Mouse (Mus musculus) kidney, embryonic 16.5 days (tissue): ENCODE results near the gene Pip4k2b. TPM values are rescaled to one million over a fixed set of nuclear protein-coding genes. Genes with fewer than 3 reads are reported as not detected.
A peak's percentile ranks its signal among the peaks of the same experiment; 100 is the strongest.

Experiments used
- ATAC-seq: fragments of 200-750 bp; cut with Nextera tagmentation; 2 replicates; pipeline ENCODE4 v1.8.0; 2017; ENCODE audit warnings: moderate TSS enrichment; ENCODE audit not compliant: low FRiP score, low TSS enrichment
- H3K27ac ChIP-seq: fragments of 300-500 bp; sonication (generic); 2 replicates; pipeline ENCODE4 v1.5.1; 2014; ENCODE audit warnings: low read length
- H3K27me3 ChIP-seq: fragments of 300-500 bp; sonication (generic); 2 replicates; pipeline ENCODE4 v1.6.1; 2014; ENCODE audit warnings: low read length, control low read depth, mixed read lengths; ENCODE audit not compliant: insufficient read depth
- H3K36me3 ChIP-seq: fragments of 300-500 bp; sonication (generic); 2 replicates; pipeline ENCODE4 v1.6.1; 2014; ENCODE audit warnings: low read length, control low read depth, mixed read lengths; ENCODE audit not compliant: insufficient read depth
- H3K4me1 ChIP-seq: fragments of 300-500 bp; sonication (generic); 2 replicates; pipeline ENCODE4 v1.6.1; 2014; ENCODE audit warnings: low read length, control low read depth, mixed read lengths; ENCODE audit not compliant: insufficient read depth
- H3K4me2 ChIP-seq: fragments of 300-500 bp; sonication (generic); replicated peaks from 2 replicates; pipeline ENCODE4 v1.6.1; 2014; ENCODE audit warnings: low read depth, low read length
- H3K4me3 ChIP-seq: fragments of 300-500 bp; sonication (generic); 2 replicates; pipeline ENCODE4 v1.5.1; 2014; ENCODE audit warnings: mild to moderate bottlenecking, low read length
- H3K9ac ChIP-seq: fragments of 300-500 bp; sonication (generic); replicated peaks from 2 replicates; pipeline ENCODE4 v1.6.1; 2014; ENCODE audit warnings: low read length
- H3K9me3 ChIP-seq: fragments of 300-500 bp; sonication (generic); 2 replicates; pipeline ENCODE4 v1.6.1; 2016; ENCODE audit warnings: low read length, control low read depth
- WGBS: fragments of 180-500 bp; shearing (Covaris S2); extraction: QIAGEN DNeasy Blood & Tissue Kit; methylation state at CpG from one replicate; pipeline ENCODE4 v1.1.7; 2014; 5-methylcytosine and 5-hydroxymethylcytosine counted together
- polyA plus RNA-seq: library from polyadenylated mRNA; unstranded; fragments of >200 nt; fragmentation: Nextera tagmentation; extraction: Ambion mirVana; gene quantifications from 2 replicates; pipeline ENCODE4 v1.2.1, GENCODE M21; 2015

The Pip4k2b gene
- polyA plus RNA-seq, 1 experiment from 2014 or later = 1.8 TPM

DNA sequence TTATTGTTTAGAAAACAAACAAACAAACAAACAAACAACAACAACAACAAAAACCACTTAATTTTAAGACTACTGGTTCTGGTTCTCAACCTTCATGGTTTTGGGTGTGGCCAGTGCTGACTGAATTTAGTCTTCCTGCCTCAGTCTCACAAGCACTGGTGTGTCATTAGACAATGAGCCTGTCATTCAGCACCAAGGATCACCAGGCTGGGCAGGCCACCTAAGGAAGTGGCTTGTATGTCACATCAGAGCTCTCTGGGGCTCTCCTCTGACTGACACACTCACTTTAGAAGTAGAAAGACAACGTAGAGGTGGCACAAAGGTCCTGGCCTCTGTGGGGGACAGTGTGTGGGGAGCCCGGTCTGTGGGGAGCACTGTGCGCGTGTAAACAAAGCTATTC, 25.5 kb downstream of the Pip4k2b start:
- Histone ChIP-seq H3K27ac (no peak overlapping the region), H3K9me3 (peaks cover 3% of the 10 kb centered on the region; the same call in 1 of the 2 replicates), H3K9ac (no peak overlapping the region), H3K4me1 (no peaks in the 10 kb centered on the region), H3K4me2 (no peak overlapping the region), H3K27me3 (no peaks in the 10 kb centered on the region), H3K36me3 (peaks cover 66% of the 10 kb centered on the region), H3K4me3 (no peak overlapping the region)
- ATAC-seq = no peak
- WGBS = 82% methylated on average over 4 of the region's 4 CpGs

DNA sequence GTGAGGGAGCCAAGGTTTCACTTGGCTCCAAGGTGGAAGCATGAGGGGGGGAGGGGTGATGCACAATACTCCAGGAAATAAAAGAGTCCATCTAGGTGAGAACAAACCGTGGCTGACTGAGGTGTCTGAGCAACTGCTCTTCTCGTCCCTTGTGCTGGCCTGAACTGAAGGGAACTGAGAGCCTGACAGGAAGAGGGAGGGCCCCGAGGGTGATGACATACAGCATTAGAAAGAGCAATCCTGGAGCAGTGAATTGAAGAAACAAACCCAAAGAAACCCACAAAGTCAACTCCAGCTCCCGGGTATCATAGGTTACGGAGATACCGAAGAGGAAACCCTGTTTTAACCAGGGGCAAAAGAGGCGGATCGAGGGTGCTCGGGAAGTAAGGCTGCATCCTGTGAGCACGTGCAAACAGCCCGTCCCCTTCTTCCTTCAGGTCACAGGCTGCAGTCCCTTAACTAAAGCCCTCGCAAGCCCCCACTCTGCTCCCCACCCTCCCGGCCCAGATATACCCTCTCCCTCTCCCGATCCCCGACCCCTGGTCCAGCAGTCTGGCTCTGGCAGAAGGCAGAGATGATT, 26.1 kb downstream of the Pip4k2b start:
- Histone ChIP-seq H3K36me3 (peaks cover 69% of the 10 kb centered on the region), H3K4me1 (no peaks in the 10 kb centered on the region), H3K9ac (no peak overlapping the region), H3K4me3 (no peak overlapping the region), H3K27me3 (no peaks in the 10 kb centered on the region), H3K9me3 (peaks cover 3% of the 10 kb centered on the region; the same call in 1 of the 2 replicates), H3K4me2 (no peak overlapping the region), H3K27ac (no peak overlapping the region)
- ATAC-seq = no peak
- 73% methylated on average over 15 of the region's 15 CpGs for WGBS

DNA sequence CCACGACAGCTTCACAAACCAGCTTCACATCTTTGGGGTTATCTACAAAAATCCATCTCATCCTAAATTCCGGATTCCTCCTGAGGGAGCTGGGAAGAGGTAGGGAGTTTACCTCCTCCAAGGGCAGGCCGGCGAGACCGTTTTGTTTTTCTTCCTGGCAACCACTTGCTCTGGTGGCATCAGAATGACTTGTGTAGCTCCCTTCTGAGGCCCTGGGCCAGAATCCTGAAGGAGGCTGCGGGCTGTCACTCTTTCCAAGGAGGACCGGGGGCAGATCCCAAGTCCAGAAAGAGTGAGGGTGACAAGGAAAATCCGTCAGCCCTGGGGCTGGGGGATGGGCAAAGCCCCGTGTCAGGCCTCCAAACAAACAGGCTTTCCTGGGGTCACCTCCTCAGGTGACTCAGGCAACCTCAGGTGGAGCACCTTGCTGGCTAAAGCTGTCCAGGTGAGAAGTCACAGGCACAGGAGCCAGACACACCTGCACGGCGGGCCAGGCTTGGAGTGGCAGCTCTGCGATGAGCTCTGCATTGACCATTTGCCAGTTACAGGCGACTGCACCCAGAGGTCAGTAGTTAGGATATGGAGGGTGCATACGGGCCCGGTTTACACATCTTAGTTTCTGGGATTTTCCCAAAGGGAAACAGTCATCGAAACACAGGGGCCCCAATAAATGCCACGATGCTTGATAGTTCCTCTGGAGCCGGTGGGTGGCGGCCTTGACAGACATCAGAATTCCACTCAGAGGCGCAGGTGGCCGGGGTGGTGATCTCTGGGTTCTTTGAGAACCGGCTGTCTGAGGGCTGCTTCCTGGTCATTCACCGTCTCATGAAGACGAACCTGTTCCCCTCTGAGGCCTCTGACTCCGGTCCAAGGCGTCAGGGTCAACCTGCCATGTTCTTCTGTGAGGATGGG, 26.9 kb downstream of the Pip4k2b start:
- Histone ChIP-seq H3K27me3 (no peaks in the 10 kb centered on the region), H3K4me1 (no peaks in the 10 kb centered on the region), H3K4me3 (no peak overlapping the region), H3K9ac (no peak overlapping the region), H3K36me3 (peaks cover 69% of the 10 kb centered on the region), H3K27ac (no peak overlapping the region), H3K9me3 (peaks cover 3% of the 10 kb centered on the region; the same call in 1 of the 2 replicates), H3K4me2 (no peak overlapping the region)
- ATAC-seq = no peak
- 82% methylated on average over 26 of the region's 26 CpGs for WGBS

DNA sequence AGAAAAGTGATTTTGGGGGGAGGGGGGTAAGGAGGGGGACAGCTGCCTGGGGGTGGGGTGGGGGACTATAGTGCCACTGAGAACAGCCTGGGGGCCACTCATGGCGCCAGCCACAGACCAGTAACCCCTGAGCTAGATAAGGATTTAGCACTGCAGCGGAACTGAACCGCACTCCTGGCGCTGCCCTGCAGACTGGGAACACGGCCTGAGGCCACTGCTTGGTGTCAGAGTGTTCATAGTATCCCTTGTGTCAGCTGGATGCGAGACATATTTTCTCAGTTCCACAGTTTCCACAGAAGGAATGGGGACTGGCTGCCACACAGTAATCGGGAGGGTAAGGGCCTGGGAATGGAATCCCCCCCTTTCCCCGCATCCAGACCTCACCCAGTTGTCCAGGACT, 28.5 kb downstream of the Pip4k2b start:
- H3K9me3 ChIP-seq = 0 out of 2 replicates have a peak, but pooled peaks cover 3% of the 10 kb centered on the region
- 87% methylated on average over 8 of the region's 8 CpGs for WGBS
- no peak for ATAC-seq
- H3K4me1 ChIP-seq = no peaks in the 10 kb centered on the region
- no peak overlapping the region for H3K4me2 ChIP-seq
- no peak overlapping the region for H3K4me3 ChIP-seq
- H3K9ac ChIP-seq = no peak overlapping the region
- H3K27ac ChIP-seq = no peak overlapping the region
- peaks cover 63% of the 10 kb centered on the region for H3K36me3 ChIP-seq
- no peaks in the 10 kb centered on the region for H3K27me3 ChIP-seq

DNA sequence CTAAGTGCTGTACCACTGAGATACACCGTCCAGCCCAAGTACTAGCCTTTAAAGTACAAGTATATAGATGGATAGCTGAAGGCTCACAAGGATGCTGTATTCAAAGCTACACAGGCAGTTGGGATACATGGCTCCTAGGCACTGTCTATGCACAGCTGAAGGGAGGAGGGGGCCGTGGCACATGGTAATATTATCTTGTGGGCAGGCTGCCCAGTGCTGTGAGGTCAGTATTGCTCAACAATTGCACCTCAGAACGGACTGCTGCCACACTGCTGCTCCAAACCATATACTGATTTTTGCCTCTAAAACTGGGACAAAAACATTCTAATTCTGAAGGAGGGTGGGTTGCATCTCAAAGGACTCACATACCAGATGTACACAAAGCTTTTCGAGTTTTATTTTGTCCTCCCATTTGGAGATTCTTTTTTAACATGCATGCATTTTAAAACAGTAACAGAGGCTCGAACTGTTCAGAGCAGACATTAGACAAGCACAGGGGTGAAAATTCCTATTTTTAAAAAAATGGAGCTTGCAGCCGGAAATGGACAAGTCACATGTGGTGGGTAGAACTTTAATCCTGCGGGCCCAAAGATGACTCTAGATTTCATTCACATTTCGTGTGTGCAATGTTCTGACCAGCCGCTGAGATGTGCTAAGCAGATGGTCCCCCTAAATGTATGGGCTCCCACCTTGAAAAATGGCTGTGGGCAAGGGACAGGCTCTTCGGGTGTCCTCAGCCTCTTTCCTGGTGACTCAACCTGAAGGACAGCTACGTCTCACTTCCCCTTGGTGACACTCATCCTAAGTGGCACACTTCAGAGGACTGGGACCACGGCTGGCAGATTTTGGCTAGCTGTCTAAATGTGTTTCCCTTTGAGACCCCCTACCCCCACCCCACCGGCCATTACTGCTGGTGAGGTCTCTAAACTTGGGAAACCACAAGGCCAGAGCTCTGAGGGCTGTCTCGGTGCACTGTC, 29.4 kb downstream of the Pip4k2b start:
- WGBS = 85% methylated on average over 14 of the region's 14 CpGs
- no peaks in the 10 kb centered on the region for H3K27me3 ChIP-seq
- no peaks in the 10 kb centered on the region for H3K4me1 ChIP-seq
- H3K9ac ChIP-seq = no peak overlapping the region
- peaks cover 55% of the 10 kb centered on the region for H3K36me3 ChIP-seq
- H3K9me3 ChIP-seq = 0 out of 2 replicates have a peak, but pooled peaks cover 3% of the 10 kb centered on the region
- no peak overlapping the region for H3K27ac ChIP-seq
- no peak overlapping the region for H3K4me3 ChIP-seq
- no peak for ATAC-seq
- no peak overlapping the region for H3K4me2 ChIP-seq

DNA sequence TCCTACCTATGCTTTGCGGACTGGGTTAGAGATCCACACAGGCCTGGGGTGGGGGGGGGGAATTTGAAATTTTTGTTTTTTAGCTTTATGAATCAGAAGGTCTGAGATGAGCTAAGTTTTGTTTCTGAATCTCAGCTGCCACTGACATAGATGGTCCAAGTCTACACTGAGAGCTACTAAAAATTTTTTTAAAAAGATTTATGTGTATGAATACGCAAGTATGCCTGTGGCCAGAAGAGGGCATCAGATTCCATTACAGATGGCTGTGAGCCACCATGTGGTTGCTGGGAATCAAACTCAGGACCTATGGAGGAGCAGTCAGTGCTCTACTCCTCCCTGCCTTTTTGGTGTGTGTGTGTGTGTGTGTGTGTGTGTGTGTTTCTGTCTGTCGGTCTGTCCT, 30.1 kb downstream of the Pip4k2b start:
- Histone ChIP-seq H3K27ac (no peak overlapping the region), H3K36me3 (peaks cover 47% of the 10 kb centered on the region), H3K9me3 (0 out of 2 replicates have a peak, but pooled peaks cover 3% of the 10 kb centered on the region), H3K4me3 (no peak overlapping the region), H3K4me2 (no peak overlapping the region), H3K9ac (no peak overlapping the region), H3K4me1 (no peaks in the 10 kb centered on the region), H3K27me3 (no peaks in the 10 kb centered on the region)
- 94% methylated on average over 3 of the region's 3 CpGs for WGBS
- no peak for ATAC-seq

DNA sequence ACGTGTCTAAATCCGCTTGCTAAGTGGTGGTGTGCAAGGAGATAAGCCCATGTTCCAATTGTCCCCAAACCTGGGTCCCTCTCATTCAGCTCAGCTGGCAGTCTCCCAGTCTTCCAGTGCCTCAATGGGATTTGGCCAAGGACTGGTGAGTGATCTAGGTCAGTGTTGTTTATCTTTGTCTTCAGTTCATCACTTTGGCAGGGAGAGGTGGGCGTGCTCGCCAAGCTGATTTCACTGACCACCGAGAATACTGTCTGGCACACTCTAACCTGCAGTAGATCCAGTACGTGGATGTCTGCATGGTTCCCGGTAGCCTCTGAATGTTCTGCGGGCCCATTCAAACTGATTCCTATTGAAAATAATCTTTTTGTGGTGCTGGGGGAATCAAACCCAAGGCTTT, 30.6 kb downstream of the Pip4k2b start:
- Histone ChIP-seq H3K9me3 (0 out of 2 replicates have a peak, but pooled peaks cover 3% of the 10 kb centered on the region), H3K4me1 (no peaks in the 10 kb centered on the region), H3K4me2 (no peak overlapping the region), H3K27ac (no peak overlapping the region), H3K27me3 (no peaks in the 10 kb centered on the region), H3K4me3 (no peak overlapping the region), H3K36me3 (peaks cover 43% of the 10 kb centered on the region), H3K9ac (no peak overlapping the region)
- WGBS = 85% methylated on average over 8 of the region's 8 CpGs
- no peak for ATAC-seq

DNA sequence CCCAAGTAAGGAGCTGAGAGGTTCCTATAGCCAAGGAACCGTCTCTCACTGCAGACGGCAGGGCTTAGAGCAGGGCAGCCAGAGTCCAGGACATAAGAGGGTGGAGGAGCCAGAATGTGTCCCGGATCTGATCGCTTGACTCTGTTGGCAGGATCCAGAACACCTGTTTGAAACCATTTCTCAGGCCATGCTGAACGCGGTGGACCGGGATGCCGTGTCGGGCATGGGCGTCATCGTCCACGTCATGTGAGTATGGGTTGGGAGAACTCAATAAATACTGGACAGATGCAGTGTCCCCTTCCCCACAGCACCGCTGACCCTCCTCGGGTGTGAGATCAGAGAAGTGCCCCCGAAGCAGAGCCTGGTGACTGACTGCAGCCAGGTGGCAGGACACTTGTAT, 32.2 kb downstream of the Pip4k2b start:
- Histone ChIP-seq H3K4me2 (no peak overlapping the region), H3K36me3 (peaks cover 43% of the 10 kb centered on the region), H3K9ac (no peak overlapping the region), H3K27me3 (no peaks in the 10 kb centered on the region), H3K4me1 (no peaks in the 10 kb centered on the region), H3K9me3 (0 out of 2 replicates have a peak, but pooled peaks cover 3% of the 10 kb centered on the region), H3K4me3 (no peak overlapping the region), H3K27ac (peak overlapping the region; percentile 50; the same call in 1 of the 2 replicates)
- 91% methylated on average over 15 of the region's 15 CpGs for WGBS
- no peak for ATAC-seq

DNA sequence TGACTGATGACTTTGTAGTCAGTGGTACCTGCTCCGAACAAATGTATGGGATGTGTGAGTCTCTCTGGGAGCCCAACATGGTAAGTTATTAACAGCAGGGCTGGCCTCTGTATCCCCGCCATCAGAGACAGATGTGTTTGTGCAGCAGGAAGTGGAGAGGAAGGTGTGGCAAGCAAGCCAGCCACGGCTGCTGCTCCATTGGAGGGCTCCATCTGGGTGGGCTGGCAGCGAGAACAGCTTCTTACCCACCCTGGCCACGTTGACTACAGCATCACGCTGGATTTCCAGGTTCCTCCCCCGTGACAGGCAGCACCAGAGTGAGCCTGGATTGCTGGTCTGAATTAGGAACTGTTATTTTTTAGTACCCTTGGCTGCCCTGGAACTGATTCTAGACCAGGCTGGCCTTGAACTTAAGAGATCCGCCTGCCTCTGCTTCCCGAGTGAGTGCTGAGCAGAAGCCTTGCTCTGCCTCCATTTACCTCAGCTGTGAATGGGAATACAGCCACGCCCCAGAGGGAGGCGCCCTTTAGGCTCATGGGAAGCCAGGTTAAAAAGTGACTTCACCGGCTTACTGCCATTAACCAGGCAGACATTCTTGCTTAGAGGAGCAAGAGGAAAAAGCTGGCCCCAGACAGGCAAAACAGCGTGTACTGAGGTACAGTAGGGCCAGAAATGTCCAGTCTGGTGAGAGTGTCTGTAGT, 33.2 kb downstream of the Pip4k2b start:
- Histone ChIP-seq H3K27me3 (no peaks in the 10 kb centered on the region), H3K9ac (no peak overlapping the region), H3K36me3 (peaks cover 46% of the 10 kb centered on the region), H3K4me1 (no peaks in the 10 kb centered on the region), H3K9me3 (0 out of 2 replicates have a peak, but pooled peaks cover 3% of the 10 kb centered on the region), H3K27ac (no peak overlapping the region), H3K4me3 (no peak overlapping the region), H3K4me2 (no peak overlapping the region)
- no peak for ATAC-seq
- WGBS = 73% methylated on average over 13 of the region's 13 CpGs
